Mouse (Mus musculus): Measurements from ENCODE around the gene Hhip.

The Hhip gene

DNA sequence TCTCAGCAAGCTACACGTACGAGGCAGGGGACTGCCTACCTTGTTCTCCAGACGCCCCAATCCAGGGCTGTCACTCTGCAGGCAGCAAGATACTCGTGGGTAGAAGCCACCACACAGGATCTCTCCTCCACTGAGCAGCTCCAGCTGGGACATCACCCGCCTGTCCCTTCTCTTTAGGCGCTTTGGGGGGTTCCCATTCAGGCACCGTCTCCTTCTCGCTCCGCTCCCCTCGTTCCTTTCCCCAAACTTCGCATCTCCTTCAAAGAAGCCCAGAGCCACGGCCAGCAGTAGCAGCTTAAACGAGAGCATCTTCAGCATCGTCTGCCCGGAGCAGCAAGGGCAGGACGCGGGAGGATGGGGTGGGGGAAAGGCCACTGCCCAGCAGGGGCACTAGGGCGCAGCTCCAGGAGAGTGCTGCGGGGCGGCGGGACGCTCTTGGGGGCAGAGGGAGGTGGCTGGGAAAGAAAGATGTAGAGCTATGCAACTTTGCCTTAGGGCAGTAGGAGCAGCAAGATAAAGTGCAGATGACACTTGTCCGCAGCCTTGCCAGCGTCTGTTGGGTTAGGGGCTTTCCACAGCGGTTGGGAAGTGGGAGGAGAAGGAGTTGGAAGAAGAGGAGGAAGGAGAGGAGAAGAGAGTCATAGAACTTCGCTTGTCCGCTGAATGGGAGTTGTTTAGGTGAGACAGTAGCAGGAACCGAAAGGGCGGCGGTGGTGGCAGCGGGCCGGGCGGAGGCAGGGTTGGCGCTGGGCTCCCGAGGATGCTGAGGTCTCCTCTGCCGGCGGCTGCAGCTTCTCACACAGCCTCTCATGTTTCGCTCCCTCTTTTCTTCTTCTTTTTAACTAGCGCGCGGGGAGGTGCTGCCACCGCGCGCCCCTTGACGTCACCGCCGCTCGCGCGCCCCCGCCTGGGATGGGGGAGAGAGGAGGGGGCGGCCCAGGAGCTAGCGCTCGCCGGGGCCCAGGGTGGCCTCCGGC lies at the start of gene Hhip:
Gene Hhip (minus strand): TSS at position 809 of the 977 bp plus-strand sequence.
- DNase-seq = no peak

DNA sequence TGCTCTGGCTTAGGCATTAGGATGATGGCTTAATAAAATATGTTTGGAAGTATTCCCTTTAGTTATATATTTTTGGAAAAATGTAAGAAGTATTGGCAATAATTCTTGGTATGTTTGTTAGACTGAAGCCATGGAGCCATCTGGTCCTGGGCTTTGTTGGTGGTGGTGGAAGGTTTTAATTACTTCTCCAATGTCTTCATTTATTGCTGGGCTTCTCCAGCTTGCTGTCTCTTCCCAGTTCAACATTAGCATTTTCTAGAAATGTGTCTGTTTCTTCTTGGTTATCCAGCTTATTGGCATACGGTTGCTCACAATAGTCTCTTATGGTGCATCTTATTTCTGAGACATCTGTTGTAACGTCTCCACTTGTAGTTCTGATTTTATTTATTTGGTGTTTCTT lies 29.2 kb upstream of the Hhip start:
- no peak for DNase-seq

DNA sequence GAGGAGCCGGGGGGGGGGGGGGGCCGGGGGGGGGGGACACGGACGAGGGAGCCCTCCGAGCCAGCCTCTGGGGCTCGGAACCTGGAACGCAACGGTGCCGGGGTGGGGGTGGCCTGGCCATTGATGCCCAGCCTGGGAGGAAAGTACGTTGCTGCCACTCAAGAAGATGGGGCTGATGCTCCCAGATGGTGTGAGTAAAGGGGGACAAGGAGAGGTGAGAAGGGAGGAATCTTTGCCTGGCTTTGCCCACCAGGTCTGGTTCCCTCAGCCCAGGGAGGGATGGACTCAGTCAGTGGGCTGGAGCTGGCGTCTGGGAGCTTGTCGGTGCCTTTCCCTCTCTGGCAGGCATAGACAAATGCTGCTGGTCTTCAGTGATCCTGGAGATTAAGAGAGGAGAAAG lies 387 bp upstream of the Hhip start:
- DNase-seq = no peak

DNA sequence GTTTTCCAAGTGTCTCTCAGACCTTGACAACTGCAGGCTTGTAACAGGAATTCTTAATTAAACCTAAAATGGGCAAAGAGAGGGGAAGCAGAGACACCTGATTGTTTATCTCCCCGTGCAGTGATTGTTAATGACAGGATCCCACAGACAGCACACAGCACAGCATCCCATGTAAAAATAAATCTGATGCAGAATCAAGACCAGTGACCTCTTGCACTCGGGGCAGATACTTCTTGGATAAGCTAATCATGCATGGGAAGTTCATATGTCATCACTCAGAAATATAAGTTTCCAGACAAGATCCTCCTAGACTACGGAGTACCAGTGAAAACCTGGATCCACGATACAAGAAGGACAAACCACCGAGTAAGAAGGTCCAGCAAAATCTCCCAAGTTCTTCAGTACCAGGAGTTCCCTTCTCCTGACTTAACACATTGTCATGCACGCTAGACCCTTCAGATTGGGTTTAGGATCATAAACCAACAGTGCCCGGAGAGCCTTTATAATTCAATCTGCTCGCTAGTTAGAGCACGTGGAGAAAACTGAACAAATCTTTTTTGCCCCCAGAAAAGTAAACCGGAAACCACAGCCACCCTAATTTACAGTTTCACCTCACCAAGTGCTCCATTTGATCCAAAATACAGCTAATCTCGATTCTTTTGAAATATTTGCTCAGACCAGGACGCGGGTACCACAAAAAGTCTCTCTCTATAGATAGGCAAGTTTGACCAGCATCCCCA lies 1.3 kb downstream of the Hhip start:
- DNase-seq = no peak

DNA sequence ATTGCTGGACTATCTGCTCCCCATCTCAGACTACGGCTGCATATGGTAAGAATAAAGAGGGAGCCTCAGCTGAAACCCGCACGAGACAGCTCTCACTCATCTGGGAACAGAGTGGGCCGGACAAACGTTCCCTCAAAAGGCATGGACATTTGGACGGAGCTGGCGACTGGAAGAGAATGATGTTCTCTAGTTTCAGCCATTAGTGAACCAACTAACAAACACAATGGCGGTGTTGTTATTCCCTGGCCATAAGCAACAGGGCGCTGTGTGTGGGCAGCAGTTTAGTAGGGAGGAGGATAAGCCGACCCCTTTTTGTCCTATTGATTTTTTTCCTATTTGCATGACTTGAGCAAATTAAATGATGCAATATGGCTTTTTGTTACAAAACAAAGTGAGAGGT lies 2.0 kb downstream of the Hhip start:
- DNase-seq = no peak

DNA sequence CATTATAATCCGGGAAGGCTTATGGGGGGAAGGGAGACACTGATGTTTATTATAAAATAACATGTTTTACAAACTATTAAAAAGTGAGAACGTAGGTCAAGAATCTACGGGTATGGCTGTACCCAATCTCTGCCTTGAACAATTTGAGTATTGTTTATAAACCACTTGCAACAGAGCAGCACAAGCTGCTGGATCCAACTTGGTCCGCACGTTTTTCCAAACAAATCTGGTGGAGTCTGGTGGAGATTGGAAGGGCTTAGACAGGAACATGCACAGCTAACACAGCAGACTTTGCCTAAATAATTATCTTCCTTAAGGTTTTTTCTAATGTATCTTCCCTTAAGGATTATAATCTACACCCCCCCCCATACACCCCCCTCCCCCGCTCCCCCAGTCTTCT lies 2.7 kb downstream of the Hhip start:
- DNase-seq = no peak

DNA sequence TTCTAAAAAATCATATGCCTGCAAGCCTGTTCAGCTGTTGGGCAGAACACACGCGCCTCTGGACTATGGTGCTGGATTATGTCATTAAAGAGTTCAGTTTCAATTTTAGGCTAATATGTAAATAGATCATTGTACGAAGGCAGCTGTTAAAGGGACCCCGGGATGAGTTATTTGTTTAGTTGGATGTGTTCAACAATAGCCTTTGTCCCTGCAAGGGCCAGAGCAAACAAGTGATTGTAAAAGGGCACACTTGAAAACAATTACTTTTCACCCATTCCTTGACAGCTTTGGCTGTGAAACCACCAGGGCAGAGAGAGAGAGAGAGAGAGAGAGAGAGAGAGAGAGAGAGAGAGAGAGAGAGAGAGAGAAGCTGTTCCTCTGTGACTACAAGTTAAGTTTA lies 3.6 kb downstream of the Hhip start:
- no peak for DNase-seq

DNA sequence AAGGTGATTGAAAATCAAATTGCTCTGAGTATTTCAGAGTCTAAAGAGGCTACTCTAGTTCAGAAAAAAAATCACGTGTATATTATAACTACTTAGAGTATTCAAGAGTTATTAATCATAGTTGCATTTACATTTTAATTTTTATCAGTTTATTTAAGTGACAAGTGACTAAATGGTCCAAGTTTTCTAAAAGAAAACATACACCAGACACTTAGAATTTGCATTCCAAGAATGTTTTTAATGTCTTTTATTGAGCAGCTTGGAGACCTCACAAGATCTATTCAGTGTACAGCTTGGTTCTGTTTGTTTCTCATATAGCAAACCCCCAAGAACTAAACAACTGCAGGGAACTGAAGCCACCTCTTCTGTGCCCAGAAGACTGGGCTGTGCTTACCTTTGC lies 5.0 kb downstream of the Hhip start:
- DNase-seq = no peak

DNA sequence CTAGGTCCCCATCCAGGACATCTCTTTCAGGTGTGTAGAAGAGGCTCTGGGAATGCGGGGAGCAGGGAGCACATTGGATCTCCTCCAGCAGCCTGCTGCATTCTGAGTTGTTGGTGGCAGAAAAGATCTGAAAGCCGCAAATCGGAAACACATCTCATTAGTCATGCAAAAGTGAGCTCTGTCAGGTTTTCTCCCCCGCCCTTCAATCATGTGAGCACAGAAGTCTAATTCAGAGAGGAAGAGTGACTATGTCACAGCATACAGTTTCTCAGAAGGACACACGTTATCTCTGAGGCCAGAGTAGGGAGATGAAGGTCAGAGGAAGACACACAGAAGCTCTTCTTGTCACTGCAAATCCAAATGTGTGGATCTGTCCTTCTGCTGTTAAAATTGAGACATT lies 6.3 kb downstream of the Hhip start:
- no peak for DNase-seq

DNA sequence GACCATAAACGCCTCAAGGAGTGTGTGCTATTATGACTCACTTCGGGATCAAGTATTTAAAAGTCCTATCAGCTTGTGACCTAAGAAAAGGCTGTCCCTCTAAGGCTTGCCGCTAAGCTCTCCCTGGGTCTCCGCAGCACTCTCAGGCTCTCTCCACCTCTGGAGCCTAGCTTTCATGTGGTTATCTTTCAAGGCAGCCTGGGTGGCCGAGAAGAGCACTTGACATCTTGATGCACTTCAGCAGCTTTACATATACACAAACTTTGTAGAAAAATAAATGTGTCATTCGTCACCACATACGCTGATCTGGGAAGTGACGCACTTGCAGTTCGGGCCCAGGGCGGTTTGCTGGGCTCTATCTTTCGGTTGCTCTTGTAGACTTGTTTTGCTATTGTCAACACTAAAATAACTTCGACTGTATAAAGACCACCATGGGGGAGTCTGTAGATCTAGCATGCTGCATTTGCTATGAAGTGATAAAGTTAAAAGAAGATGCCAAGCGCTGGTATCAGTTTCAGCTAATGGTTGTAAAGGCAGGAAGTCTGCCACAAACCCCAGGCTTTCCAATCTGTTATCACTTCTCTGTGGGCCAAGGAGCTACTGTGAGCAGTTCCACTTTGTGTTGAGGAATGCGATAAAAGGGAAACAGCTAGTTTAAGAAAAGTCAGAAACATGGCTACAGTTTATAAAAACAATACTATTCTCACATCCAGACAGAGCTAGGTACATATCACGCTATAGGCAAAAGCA lies 8.4 kb downstream of the Hhip start:
- no peak for DNase-seq

DNA sequence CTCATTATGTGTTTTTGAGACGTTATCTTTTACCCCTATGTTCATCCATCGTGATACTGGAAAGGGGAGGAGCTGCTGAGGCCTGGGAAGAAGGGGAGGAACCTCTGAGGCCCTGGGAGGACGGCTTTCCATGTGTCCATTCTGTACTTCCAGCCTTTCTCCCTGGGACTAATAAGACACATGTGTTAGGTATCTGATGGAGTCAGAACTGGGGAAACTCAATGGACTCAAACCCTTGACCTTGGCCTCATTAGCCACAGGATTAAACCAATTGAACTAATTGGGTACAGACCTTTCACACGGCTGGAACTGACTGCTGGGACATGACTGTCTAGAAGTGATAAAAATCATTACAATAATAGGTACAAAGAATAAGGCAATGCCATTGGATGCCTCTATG lies 9.6 kb downstream of the Hhip start:
- no peak for DNase-seq

DNA sequence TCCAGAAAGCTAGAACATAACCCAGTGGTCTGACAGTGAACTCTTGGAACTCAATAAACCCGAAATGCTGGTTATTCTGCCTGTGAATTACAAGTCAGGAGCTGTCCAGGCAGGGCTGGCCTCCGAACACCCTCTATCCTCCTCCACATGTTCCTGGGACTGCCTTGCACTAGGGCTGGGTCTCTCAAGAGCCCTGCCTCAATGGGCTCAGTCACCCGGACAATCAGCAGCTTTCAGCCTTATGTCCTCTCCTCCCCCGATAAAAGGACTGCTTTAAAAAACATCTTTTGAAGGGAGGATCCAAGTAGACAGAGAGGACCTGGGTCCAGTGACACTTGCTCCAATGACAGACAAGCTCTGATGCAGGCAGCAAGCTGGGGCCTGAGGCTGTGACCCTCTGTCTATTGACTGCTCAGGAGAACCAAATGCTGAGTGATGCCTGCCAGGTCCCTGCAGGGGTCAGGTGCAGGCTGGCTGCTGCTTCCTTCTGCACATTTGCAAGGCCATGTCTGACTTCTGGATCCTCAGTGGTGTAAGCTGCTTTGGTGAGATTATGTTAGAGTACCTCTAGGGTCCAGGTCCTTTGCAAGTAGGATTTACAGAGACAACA lies 20.1 kb downstream of the Hhip start:
- no peak for DNase-seq

DNA sequence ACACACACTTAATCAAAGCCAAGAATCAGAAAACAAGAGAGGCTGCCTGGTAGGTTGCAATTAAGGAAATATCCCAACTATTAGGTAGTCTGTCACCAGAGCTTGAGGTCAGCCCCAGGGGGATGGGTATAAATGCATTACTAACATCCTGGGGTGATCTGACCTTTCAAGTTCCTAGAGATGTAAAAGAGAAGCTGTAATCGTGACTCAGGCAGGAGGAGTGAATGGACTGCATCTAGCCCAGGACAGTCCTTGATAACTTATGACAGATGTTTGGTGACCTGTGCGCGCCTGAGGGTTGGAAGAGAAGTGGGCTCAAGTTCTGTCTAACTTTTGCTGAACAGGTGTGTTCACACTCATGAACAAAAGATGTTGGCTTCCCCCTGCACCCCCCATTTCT lies 25.2 kb downstream of the Hhip start:
- DNase-seq = no peak

DNA sequence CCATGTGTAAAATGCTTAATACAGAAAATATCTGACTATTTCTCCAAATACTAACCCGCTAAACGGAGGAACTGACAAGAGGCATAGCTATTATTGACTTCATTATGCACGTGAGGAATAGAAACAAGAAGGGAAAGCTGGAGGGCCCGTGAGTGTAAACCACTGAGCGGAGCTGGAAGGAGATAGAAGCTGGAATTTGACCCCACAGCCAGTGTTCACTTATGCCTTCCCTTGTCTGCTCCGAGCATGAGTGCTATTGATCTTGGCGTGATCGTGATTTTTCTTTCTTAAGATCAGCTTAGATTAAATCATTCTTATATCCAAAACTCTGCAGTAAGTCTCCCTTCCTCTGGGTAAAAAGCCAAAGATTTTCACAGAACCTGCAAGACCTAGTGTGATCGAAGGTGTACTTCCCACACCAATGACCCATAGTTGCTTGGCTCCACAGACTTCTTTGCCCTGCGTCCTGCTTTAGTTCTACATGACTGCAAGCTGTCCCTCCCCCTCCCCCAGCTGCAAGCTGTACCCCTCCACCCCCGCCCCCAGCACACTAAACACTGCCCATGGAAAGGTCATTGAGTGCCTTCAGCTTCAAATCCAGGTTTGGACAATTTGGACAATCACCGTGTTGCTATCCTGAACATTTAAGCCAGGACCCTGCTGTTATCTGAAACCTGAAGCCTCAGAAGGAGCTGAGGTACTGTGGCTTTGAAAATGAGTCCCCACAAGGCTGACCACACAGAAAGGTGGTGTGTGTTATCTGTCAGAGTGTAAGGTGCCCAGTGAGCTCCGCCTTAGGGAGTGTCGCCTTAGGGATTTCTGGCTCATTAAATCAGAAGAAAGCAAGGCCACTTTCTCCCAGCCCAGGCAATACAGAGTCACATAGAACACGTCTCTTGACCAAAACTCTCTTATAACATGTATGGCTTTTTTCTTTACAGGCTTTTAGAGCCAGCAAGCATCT lies 26.2 kb downstream of the Hhip start:
- no peak for DNase-seq

DNA sequence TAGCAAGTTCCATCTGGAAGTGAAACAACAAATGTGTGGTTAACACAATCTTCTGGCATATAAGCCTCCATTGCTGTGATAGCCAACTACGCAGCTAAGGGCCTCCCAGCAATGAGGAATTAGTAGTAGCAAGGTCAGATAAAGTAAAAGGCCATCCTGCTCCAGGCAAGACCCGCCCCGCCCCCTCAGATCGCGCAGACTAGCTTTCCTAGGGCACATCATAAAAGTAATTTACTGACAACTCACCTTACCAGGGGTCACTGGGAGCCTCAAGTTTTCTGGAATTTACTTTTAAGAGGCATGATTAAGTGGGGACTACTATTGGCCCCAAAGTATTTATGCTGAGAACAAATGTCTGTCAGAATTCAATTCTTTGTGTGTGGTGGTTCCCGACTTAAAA lies 28.2 kb downstream of the Hhip start:
- no peak for DNase-seq

DNA sequence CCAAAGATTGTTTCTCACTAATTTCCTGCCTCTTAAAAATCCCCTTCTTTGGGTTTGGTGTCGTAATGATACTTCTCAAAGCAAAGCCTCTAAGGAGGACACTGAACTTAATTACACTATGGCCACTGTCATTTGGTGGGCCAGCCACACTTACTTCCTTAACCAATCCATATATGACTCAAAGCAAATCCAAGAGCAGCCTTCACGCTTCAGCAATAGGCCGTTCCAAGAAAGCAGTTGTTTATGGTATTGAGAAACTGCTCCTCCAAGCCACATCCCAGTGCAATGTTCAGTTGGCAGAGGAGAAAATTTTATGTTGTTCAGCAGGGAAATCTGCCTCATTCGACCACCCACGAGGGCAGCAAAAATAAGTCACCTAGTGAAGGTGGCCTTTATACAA lies 37.3 kb downstream of the Hhip start:
- no peak for DNase-seq

DNA sequence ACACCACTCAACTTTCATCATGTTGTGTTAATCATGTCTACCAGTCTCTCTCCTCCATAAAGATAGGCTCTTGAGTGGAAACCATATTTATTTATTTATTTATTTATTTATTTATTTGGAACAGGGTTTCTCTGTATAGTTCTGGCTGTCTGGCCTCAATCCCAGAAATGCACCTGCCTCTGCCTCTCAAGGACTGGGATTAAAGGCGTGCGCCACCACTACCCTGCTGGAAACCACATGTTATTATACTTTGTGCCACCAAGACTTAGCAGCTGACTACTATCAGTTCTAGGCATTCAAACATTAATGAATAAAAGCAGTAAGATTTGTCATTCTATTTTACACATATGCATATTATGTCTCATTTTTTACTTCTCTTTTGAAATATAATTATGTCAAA lies 42.0 kb downstream of the Hhip start:
- no peak for DNase-seq

DNA sequence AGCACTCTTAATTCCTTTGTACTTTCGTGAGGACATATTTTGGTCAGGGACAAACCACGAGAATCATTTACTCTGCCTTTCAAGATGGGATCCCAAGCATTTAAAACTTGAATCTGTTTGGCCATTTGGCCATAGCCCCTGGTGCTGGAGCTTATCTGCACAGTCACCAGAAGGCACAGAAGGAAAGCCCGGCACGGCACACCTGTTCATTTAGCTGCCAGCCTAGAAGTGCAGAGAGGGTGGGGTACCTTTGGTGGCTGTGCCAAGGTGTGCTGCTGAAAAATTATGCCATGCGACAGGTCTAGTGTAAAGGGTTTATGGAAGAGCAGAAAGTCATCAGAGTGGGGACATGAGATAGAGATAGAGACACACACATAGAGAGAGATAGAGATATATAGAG lies 53.4 kb downstream of the Hhip start:
- DNase-seq = no peak

DNA sequence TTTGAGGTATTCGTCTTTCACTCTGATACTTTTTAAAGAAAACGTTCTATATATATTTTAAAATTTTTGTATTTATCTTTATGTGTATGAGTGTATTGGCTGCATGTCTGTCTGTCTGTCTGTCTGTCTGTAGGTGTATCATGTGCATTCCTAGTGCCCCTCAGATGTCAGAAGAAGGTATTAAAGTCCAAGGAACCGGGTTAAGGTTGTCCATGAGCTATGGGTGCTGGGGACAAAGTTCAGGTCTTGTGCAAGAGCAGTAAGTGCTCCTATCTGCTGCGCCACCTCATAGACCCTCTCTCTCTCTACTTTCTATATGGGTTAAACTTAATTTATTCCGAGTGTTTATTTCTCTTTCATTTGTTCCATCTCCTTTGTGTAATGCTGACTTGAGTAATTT lies 55.5 kb downstream of the Hhip start:
- no peak for DNase-seq

DNA sequence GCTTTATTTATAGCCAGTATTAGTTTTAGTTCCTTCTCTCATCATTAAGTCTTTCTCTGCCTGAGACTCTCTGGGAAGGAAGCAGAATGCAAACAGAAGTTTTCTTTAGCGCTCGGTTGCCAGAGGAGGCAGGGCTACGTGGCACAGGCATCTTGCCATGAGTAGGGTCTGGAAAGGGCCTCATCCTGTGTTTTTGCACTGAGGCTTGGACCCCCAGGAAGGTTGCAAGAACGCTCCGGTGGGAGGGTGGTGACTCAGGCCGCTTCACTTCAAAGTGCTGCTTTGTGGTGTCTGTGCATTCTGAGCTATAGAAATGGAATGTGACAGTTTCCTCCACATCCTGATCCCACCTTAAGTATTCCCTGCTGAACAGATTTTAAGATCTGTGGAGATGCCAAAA lies 62.7 kb downstream of the Hhip start:
- DNase-seq = no peak

DNA sequence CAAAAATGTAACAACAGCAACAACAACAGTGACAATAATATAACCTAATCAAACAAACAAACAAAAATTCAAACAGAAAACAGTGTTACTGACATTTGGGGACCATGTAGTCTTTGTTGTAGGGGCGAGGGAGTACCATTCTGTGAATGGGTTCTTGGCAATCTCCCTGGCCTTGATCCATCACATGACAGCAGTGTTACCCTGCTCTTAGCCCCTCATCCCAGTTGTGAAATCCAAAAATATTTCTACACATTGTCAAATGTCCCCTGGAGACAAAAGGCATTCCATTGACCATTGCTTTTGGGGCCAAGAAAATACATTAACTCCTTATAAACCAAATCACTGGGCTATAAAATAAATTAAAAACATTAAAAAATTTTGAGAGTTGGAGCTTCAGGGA lies 64.3 kb downstream of the Hhip start:
- DNase-seq = no peak
